Mouse (Mus musculus) liver, embryonic 14.5 days (tissue): ENCODE measurements around the gene B3gat2.

ENCODE experiments used
- CTCF ChIP-seq: IDR thresholded peaks from 2 replicates; pipeline ENCODE4 v1.5.1; 2016; ENCODE audit warnings: antibody characterized with exemption, low read depth, control low read depth
- EP300 ChIP-seq: IDR thresholded peaks from 2 replicates; pipeline ENCODE4 v1.6.1; 2016; ENCODE audit warnings: antibody characterized with exemption, low read depth

GRCm38 (mm10) chr1:23865566-23865965 lies 104.0 kb downstream of the B3gat2 start:
- no peak for TF ChIP-seq CTCF
- no peak for TF ChIP-seq EP300
